Mouse (Mus musculus) spleen, adult 2 months (tissue): ENCODE measurements around the gene Fgfr2. TPM values are rescaled to one million over a fixed set of nuclear protein-coding genes. Genes with fewer than 3 reads are reported as not detected.

Experiments used
- DNase-seq, 2 experiments: peaks; one replicate each; pipeline versions ENCODE4 v3.0.0 to v3.0.0-alpha.2; 2012 to 2021; ENCODE audit warnings: low spot score in 2 of 2, low read depth in 1 of 2
- H3K27ac ChIP-seq: fragments of 200-500 bp; 2 replicates; pipeline ENCODE4 v1.5.1; 2012; ENCODE audit warnings: low read length, inconsistent platforms; ENCODE audit not compliant: insufficient read depth
- H3K27me3 ChIP-seq: fragments of 200-500 bp; 2 replicates; pipeline ENCODE4 v1.6.1; 2012; ENCODE audit warnings: mild to moderate bottlenecking, moderate library complexity, low read length, inconsistent platforms; ENCODE audit not compliant: control insufficient read depth, insufficient read depth
- H3K36me3 ChIP-seq: fragments of 200-500 bp; 2 replicates; pipeline ENCODE4 v1.6.1; 2012; ENCODE audit warnings: mild to moderate bottlenecking, low read length, inconsistent platforms; ENCODE audit not compliant: control insufficient read depth, insufficient read depth
- H3K4me1 ChIP-seq: fragments of 200-500 bp; 2 replicates; pipeline ENCODE4 v1.6.1; 2011; ENCODE audit warnings: inconsistent platforms; ENCODE audit not compliant: control insufficient read depth, insufficient read depth, insufficient read length
- H3K4me3 ChIP-seq: fragments of 200-500 bp; 2 replicates; pipeline ENCODE4 v1.5.1; 2011; ENCODE audit warnings: mild to moderate bottlenecking, inconsistent platforms; ENCODE audit not compliant: insufficient read depth, insufficient read length; ENCODE audit errors: extremely low read depth
- CTCF ChIP-seq: fragments of 200-500 bp; IDR thresholded peaks from 2 replicates; pipeline ENCODE4 v1.5.1; 2011; ENCODE audit warnings: mild to moderate bottlenecking, inconsistent platforms; ENCODE audit not compliant: insufficient read depth, insufficient read length, insufficient replicate concordance; ENCODE audit errors: extremely low read depth
- POLR2A ChIP-seq: fragments of 200-500 bp; IDR thresholded peaks from 2 replicates; pipeline ENCODE4 v1.6.1; 2011; ENCODE audit warnings: low read depth, low read length, inconsistent platforms
- WGBS: fragments of 180-500 bp; shearing (Covaris S2); methylation state at CpG from one replicate; pipeline ENCODE4 v1.1.7; 2018; 5-methylcytosine and 5-hydroxymethylcytosine counted together
- polyA plus RNA-seq: library from polyadenylated mRNA; depleted of rRNA; stranded (reverse); fragments of >200 nt; gene quantifications from 2 replicates; pipeline ENCODE4 v1.2.3, GENCODE M21; 2012

Fgfr2 gene
- polyA plus RNA-seq, 1 experiment, result 1.6 TPM

DNA sequence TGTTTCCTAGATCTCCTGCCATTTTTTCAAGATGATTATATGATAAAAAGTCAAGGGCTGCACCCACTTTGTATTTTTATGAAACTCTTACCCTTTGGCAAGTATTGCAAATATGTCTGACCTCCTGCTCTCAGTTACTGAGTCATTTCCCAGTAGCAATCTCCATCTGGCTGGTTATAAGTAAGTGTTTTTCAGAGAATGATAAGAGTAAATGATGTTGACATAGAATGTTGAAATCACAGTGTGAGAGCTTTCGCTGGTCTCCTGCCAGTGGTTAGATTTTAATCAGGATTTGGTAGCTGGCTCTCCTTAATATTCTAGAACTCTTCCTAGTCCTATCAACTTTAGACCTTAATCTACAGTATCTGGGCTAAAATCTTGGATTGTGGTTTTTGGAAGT is 2111.2 kb downstream of the Fgfr2 start:
- no peak overlapping the region for H3K4me3 ChIP-seq
- no peaks in the 10 kb centered on the region for H3K4me1 ChIP-seq
- no peaks in the 10 kb centered on the region for H3K36me3 ChIP-seq
- no peaks in the 10 kb centered on the region for H3K27me3 ChIP-seq
- H3K27ac ChIP-seq, result no peak overlapping the region
- no peak for TF ChIP-seq POLR2A
- TF ChIP-seq CTCF, result no peak
- DNase-seq, result no peak
- WGBS, result 81% methylated on average over 1 of the region's 1 CpGs

DNA sequence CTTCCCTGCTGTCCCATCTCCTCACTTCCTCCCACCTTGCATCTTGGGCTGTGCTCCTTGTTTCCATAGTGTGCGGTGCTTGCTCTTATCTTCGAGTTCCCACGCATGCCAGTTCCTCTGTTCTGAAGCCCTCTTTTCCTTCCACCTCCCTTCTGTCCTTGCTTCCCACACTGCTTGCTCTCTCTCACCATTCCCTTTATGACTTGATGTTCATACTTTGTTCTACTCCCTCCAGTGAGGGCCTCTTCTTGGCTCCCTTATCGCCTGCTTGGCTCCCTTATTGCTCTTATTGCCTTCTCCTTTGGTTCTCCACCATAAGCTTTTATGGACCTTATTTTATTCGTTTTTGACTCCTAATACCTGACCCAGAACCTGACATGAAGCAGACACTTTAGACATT is 2114.0 kb downstream of the Fgfr2 start:
- 76% methylated on average over 5 of the region's 5 CpGs for WGBS
- H3K4me1 ChIP-seq, result no peaks in the 10 kb centered on the region
- no peak for DNase-seq
- TF ChIP-seq POLR2A (no peak), CTCF (no peak)
- no peaks in the 10 kb centered on the region for H3K27me3 ChIP-seq
- H3K27ac ChIP-seq, result no peak overlapping the region
- no peak overlapping the region for H3K4me3 ChIP-seq
- no peaks in the 10 kb centered on the region for H3K36me3 ChIP-seq

DNA sequence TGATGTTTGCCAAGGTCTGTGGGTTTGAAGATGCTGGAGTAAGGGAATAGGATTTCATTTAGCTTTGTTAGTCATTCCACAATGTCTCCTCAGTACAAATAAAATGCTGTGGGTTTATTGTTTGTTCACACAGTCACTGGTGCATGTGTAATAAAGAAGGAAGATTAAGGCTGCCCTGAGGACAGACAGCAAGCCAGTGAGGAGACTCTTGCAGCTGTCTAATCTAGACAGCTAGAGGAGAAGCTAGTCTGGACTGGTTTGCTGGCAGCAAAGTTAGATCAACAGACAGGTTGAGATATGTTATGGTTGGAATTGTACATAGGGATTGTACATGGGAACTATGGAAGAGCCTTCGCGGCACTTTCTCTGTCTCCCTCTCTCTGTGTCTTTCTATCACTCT is 2115.9 kb downstream of the Fgfr2 start:
- H3K27ac ChIP-seq, result no peak overlapping the region
- DNase-seq, result no peak
- H3K27me3 ChIP-seq, result no peaks in the 10 kb centered on the region
- no peak overlapping the region for H3K4me3 ChIP-seq
- 100% methylated on average over 2 of the region's 2 CpGs for WGBS
- no peaks in the 10 kb centered on the region for H3K4me1 ChIP-seq
- H3K36me3 ChIP-seq, result no peaks in the 10 kb centered on the region
- TF ChIP-seq POLR2A (no peak), CTCF (no peak)

DNA sequence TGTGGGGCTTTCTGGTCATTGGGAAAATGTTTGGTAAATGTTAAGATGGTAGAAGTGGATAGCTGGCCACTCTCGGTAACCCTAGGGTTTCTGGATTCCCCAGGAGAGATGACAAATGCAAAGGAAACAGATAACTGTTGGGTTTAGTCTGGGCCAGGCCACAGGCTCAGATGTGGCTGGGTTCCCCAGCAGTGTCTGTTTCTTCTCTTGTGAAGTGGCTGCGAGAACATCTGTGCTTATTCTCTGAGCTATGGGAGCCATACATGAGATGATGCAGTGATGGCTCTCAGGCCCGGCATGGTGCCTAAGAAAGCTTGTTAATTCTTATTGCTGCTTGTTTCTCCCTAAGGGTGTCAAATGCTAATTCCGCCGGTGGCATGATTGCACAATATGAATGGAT is 2119.1 kb downstream of the Fgfr2 start:
- Histone ChIP-seq H3K4me3 (no peak overlapping the region), H3K4me1 (no peaks in the 10 kb centered on the region), H3K27me3 (no peaks in the 10 kb centered on the region), H3K36me3 (no peaks in the 10 kb centered on the region), H3K27ac (no peak overlapping the region)
- DNase-seq, result no peak
- WGBS, result 83% methylated on average over 5 of the region's 5 CpGs
- no peak for TF ChIP-seq POLR2A
- no peak for TF ChIP-seq CTCF

GRCm38 (mm10) chr7:131001976-131002726 is 2121.0 kb downstream of the Fgfr2 start:
- TF ChIP-seq POLR2A (no peak), CTCF (no peak)
- DNase-seq, result no peak
- H3K27ac ChIP-seq, result no peak overlapping the region
- no peak overlapping the region for H3K4me3 ChIP-seq
- H3K36me3 ChIP-seq, result no peaks in the 10 kb centered on the region
- 87% methylated on average over 12 of the region's 12 CpGs for WGBS
- H3K27me3 ChIP-seq, result no peaks in the 10 kb centered on the region
- H3K4me1 ChIP-seq, result no peaks in the 10 kb centered on the region

DNA sequence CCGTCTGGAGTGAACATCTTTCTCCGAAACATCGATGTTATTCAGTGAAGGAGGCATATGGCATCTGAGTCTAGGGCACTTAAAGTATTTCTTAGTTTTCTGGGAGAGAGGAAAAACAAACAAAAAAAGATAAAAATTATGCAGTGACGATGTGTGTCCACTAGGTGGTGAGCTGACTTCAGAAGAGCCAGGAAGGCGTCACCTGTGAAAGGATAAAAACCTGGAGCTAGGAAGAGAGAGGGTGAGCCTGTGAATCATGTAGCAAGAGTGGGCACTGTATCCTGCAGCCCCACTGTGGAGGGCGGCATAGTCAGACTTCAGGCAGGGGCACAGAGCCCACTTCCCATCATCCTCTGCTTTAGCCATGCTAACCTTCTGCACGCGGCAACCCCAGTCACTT is 2129.2 kb downstream of the Fgfr2 start:
- WGBS, result 61% methylated on average over 8 of the region's 8 CpGs
- no peak overlapping the region for H3K4me3 ChIP-seq
- no peaks in the 10 kb centered on the region for H3K27me3 ChIP-seq
- DNase-seq, result no peak
- no peaks in the 10 kb centered on the region for H3K4me1 ChIP-seq
- no peaks in the 10 kb centered on the region for H3K36me3 ChIP-seq
- H3K27ac ChIP-seq, result no peak overlapping the region
- TF ChIP-seq POLR2A (no peak), CTCF (no peak)

- DNase-seq, result no peak
- Histone ChIP-seq H3K27ac (no peak overlapping the region), H3K4me1 (no peaks in the 10 kb centered on the region), H3K27me3 (no peaks in the 10 kb centered on the region), H3K36me3 (no peaks in the 10 kb centered on the region), H3K4me3 (no peak overlapping the region)
- WGBS, result 87% methylated on average over 13 of the region's 13 CpGs
- TF ChIP-seq POLR2A (no peak), CTCF (no peak)
Measured at GRCm38 (mm10) chr7:130991174-130991789, 2131.9 kb downstream of the Fgfr2 start.
